Mouse (Mus musculus) embryonic fibroblast, embryonic 13.5 days (primary cell): ENCODE data around the gene Vhl.

ENCODE experiments used
- CTCF ChIP-seq: IDR thresholded peaks from 2 replicates; pipeline ENCODE4 v1.5.1; 2011; ENCODE audit warnings: mild to moderate bottlenecking, control low read depth, low read length, moderate library complexity, borderline replicate concordance; ENCODE audit not compliant: insufficient read depth
- POLR2A ChIP-seq: IDR thresholded peaks from 2 replicates; pipeline ENCODE4 v1.6.1; 2011; ENCODE audit warnings: low read depth, mild to moderate bottlenecking, control low read depth, low read length, moderate library complexity

DNA sequence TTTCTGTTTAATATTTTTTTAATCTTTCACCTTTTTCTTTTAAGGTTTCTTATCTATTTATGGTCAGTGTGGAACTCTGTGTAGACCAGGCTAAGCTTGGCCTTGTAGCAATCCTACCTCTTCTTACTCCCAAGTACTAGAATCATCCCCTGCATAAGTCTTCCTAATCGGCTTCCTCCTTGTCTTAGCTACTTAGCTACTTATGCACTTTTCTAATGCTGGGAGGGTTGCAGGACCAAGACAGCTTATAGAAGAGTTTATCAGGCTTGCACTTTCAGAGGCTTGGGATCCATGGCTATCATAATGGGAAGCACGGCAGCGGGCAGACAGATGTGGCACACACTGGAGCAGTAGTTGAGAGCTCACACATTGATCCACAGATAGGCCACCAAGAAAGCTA, 44.5 kb upstream of the Vhl start:
- TF ChIP-seq CTCF, result no peak
- no peak for TF ChIP-seq POLR2A
